Mouse (Mus musculus): ENCODE results near the gene Foxn4. TPM values are rescaled to one million over a fixed set of nuclear protein-coding genes. Genes with fewer than 3 reads are reported as not detected.

The Foxn4 gene
- polyA plus RNA-seq, 1 experiment from 2014 or later: not detected

DNA sequence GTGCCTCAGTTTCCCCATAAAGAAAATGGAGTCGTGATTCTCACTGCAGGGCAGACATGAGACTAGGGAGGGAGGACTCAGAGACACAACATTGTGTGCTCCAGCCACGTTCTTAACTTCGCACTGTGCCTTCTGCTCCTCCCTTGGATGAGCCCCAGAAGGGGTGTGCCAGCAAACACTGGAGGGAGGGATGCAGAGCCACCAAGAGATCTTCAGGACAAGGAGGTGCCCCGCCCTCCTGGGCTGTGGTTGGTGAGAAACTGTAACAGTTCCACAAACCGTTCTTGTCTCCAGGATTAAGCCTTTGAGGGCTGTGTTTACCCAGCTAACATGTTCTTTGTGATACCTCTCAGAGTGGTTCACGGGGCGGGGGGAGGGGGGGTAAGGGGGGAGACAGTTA lies 5.0 kb downstream of the Foxn4 start:
- TF ChIP-seq CTCF (IDR thresholded peaks at IDR 0.05; ENCODE audit: low read depth): no peak
- Histone ChIP-seq H3K4me1 (replicated peaks; ENCODE audit: control insufficient read depth, insufficient read depth, low read length) (no peaks in the 10 kb centered on the region), H3K9me3 (ENCODE audit: control insufficient read depth) (no peaks in the 10 kb centered on the region), H3K4me3 (ENCODE audit: low read depth, low read length) (no peak overlapping the region), H3K4me2 (replicated peaks; ENCODE audit: low read depth) (no peak overlapping the region), H3K36me3 (ENCODE audit: control insufficient read depth, insufficient read depth) (no peaks in the 10 kb centered on the region), H3K27ac (ENCODE audit: low read depth, low read length) (no peak overlapping the region), H3K27me3 (replicated peaks; ENCODE audit: control insufficient read depth, insufficient read depth, low read length) (peaks cover 31% of the 10 kb centered on the region), H3K9ac (ENCODE audit: low read depth, low read length) (no peak overlapping the region)
- ATAC-seq: no peak
- 15% methylated on average over 7 of the region's 7 CpGs for WGBS

DNA sequence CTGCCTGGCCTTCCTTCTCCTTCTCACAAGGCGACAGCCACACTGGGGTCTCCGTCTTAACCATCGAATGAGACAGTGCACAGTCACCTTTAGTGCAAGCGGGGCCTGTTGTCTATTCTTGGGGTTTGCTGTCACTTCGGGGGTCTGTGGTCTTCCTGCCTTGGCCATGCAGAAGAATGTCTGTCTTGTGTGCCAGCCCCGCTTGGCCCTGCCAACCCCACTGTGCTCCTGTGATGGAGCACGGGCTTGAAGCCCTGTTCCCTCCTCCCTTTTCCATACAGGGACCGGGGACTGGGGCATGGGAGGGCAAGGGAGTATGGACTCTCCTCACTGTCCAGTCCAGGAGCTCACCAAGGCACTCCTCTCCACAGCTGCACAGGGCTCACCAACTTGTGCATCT lies 8.8 kb downstream of the Foxn4 start:
- H3K27me3 ChIP-seq (replicated peaks; ENCODE audit: control insufficient read depth, insufficient read depth, low read length): no peaks in the 10 kb centered on the region; the same call in 1 of the 2 replicates
- no peak for TF ChIP-seq CTCF (IDR thresholded peaks at IDR 0.05; ENCODE audit: low read depth)
- H3K4me1 ChIP-seq (replicated peaks; ENCODE audit: control insufficient read depth, insufficient read depth, low read length): no peaks in the 10 kb centered on the region
- 88% methylated on average over 8 of the region's 8 CpGs for WGBS
- no peaks in the 10 kb centered on the region for H3K9me3 ChIP-seq (ENCODE audit: control insufficient read depth)
- H3K27ac ChIP-seq (ENCODE audit: low read depth, low read length): no peak overlapping the region
- H3K4me3 ChIP-seq (ENCODE audit: low read depth, low read length): no peak overlapping the region
- H3K36me3 ChIP-seq (ENCODE audit: control insufficient read depth, insufficient read depth): no peaks in the 10 kb centered on the region
- ATAC-seq: no peak
- no peak overlapping the region for H3K4me2 ChIP-seq (replicated peaks; ENCODE audit: low read depth)
- no peak overlapping the region for H3K9ac ChIP-seq (ENCODE audit: low read depth, low read length)

DNA sequence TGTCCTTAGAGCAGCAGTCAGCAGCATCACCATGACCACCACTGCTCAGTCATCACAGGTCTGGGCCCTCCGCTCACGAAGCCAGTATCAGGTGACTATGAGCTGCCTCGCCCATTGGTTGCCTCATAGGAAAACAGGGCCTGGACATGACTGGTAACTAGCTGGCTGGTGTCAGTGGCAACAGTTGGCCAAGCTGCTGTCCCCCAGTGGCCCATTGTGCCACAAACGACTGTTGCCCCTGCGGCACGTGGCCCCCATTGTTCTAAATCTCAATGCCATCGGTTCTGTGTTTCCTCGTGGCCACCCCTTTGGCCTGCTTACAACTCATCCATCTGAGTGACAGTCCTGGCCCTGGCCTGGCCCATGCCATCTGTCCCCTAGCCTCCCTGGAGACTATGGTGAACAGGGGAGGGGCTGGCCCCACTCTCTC lies 9.6 kb downstream of the Foxn4 start:
- Histone ChIP-seq H3K36me3 (ENCODE audit: control insufficient read depth, insufficient read depth) (no peaks in the 10 kb centered on the region), H3K9ac (ENCODE audit: low read depth, low read length) (no peak overlapping the region), H3K27me3 (replicated peaks; ENCODE audit: control insufficient read depth, insufficient read depth, low read length) (no peaks in the 10 kb centered on the region; the same call in 1 of the 2 replicates), H3K4me3 (ENCODE audit: low read depth, low read length) (no peak overlapping the region), H3K4me2 (replicated peaks; ENCODE audit: low read depth) (no peak overlapping the region), H3K4me1 (replicated peaks; ENCODE audit: control insufficient read depth, insufficient read depth, low read length) (no peaks in the 10 kb centered on the region), H3K9me3 (ENCODE audit: control insufficient read depth) (no peaks in the 10 kb centered on the region), H3K27ac (ENCODE audit: low read depth, low read length) (no peak overlapping the region)
- 82% methylated on average over 8 of the region's 8 CpGs for WGBS
- no peak for ATAC-seq
- no peak for TF ChIP-seq CTCF (IDR thresholded peaks at IDR 0.05; ENCODE audit: low read depth)

GRCm38 (mm10) chr5:114261494-114261893 lies 12.1 kb downstream of the Foxn4 start:
- Histone ChIP-seq H3K9ac (ENCODE audit: low read depth, low read length) (no peak overlapping the region), H3K9me3 (ENCODE audit: control insufficient read depth) (no peaks in the 10 kb centered on the region), H3K4me2 (replicated peaks; ENCODE audit: low read depth) (no peak overlapping the region), H3K27me3 (replicated peaks; ENCODE audit: control insufficient read depth, insufficient read depth, low read length) (no peaks in the 10 kb centered on the region), H3K27ac (ENCODE audit: low read depth, low read length) (no peak overlapping the region), H3K4me3 (ENCODE audit: low read depth, low read length) (no peak overlapping the region), H3K36me3 (ENCODE audit: control insufficient read depth, insufficient read depth) (no peaks in the 10 kb centered on the region), H3K4me1 (replicated peaks; ENCODE audit: control insufficient read depth, insufficient read depth, low read length) (no peaks in the 10 kb centered on the region)
- TF ChIP-seq CTCF (IDR thresholded peaks at IDR 0.05; ENCODE audit: low read depth): no peak
- ATAC-seq: no peak

DNA sequence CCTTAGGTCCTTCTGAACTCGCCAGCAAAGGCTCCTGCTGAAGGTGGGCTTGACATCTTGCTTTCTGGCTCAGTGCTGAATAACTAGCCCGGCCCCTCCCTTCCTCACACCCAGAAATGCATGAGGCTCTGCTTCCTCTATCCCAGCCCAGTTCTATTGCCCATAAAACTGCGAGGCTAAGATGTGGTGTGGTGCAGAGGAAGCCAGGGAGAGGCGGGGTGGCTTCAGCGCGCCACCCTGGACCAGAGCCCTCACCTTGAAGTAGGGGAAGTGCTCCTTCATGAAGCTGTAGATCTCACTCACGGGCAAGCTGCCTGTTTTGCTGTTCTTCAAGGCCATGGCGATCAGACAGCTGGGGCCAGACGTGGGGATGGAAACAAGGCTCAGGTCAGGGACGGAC lies 14.1 kb downstream of the Foxn4 start:
- Histone ChIP-seq H3K27me3 (replicated peaks; ENCODE audit: control insufficient read depth, insufficient read depth, low read length) (no peaks in the 10 kb centered on the region), H3K9ac (ENCODE audit: low read depth, low read length) (no peak overlapping the region), H3K4me1 (replicated peaks; ENCODE audit: control insufficient read depth, insufficient read depth, low read length) (no peaks in the 10 kb centered on the region), H3K4me2 (replicated peaks; ENCODE audit: low read depth) (no peak overlapping the region), H3K9me3 (ENCODE audit: control insufficient read depth) (no peaks in the 10 kb centered on the region), H3K27ac (ENCODE audit: low read depth, low read length) (no peak overlapping the region), H3K4me3 (ENCODE audit: low read depth, low read length) (no peak overlapping the region), H3K36me3 (ENCODE audit: control insufficient read depth, insufficient read depth) (no peaks in the 10 kb centered on the region)
- 55% methylated on average over 9 of the region's 10 CpGs for whole genome bisulfite sequencing
- ATAC-seq: no peak
- no peak for TF ChIP-seq CTCF (IDR thresholded peaks at IDR 0.05; ENCODE audit: low read depth)

GRCm38 (mm10) chr5:114248174-114248589 lies 25.4 kb downstream of the Foxn4 start:
- WGBS: 13% methylated on average over 14 of the region's 14 CpGs
- H3K9me3 ChIP-seq (ENCODE audit: control insufficient read depth): no peaks in the 10 kb centered on the region
- peak; percentile 94 for TF ChIP-seq CTCF (IDR thresholded peaks at IDR 0.05; ENCODE audit: low read depth)
- no peak overlapping the region for H3K4me3 ChIP-seq (ENCODE audit: low read depth, low read length)
- no peak overlapping the region for H3K27ac ChIP-seq (ENCODE audit: low read depth, low read length)
- H3K4me2 ChIP-seq (replicated peaks; ENCODE audit: low read depth): no peak overlapping the region
- no peak for ATAC-seq
- no peaks in the 10 kb centered on the region for H3K27me3 ChIP-seq (replicated peaks; ENCODE audit: control insufficient read depth, insufficient read depth, low read length)
- H3K36me3 ChIP-seq (ENCODE audit: control insufficient read depth, insufficient read depth): no peaks in the 10 kb centered on the region
- H3K9ac ChIP-seq (ENCODE audit: low read depth, low read length): no peak overlapping the region
- no peaks in the 10 kb centered on the region for H3K4me1 ChIP-seq (replicated peaks; ENCODE audit: control insufficient read depth, insufficient read depth, low read length)

- H3K4me3 ChIP-seq (ENCODE audit: low read depth, low read length): no peak overlapping the region
- no peak for ATAC-seq
- TF ChIP-seq CTCF (IDR thresholded peaks at IDR 0.05; ENCODE audit: low read depth): no peak
- no peak overlapping the region for H3K4me2 ChIP-seq (replicated peaks; ENCODE audit: low read depth)
- 68% methylated on average over 7 of the region's 7 CpGs for WGBS
- H3K9ac ChIP-seq (ENCODE audit: low read depth, low read length): no peak overlapping the region
- H3K27me3 ChIP-seq (replicated peaks; ENCODE audit: control insufficient read depth, insufficient read depth, low read length): no peaks in the 10 kb centered on the region
- H3K4me1 ChIP-seq (replicated peaks; ENCODE audit: control insufficient read depth, insufficient read depth, low read length): no peaks in the 10 kb centered on the region
- no peaks in the 10 kb centered on the region for H3K9me3 ChIP-seq (ENCODE audit: control insufficient read depth)
- H3K36me3 ChIP-seq (ENCODE audit: control insufficient read depth, insufficient read depth): no peaks in the 10 kb centered on the region
- no peak overlapping the region for H3K27ac ChIP-seq (ENCODE audit: low read depth, low read length)
Measured at GRCm38 (mm10) chr5:114246465-114246864, 27.1 kb downstream of the Foxn4 start.
